Mouse (Mus musculus): ENCODE measurements around the gene Arhgef3. TPM values are rescaled to one million over a fixed set of nuclear protein-coding genes. Genes with fewer than 3 reads are reported as not detected.

Arhgef3 gene
- total and polyA plus RNA-seq, 2 experiments from 2014 or later, result 17.9 to 21.4 TPM

DNA sequence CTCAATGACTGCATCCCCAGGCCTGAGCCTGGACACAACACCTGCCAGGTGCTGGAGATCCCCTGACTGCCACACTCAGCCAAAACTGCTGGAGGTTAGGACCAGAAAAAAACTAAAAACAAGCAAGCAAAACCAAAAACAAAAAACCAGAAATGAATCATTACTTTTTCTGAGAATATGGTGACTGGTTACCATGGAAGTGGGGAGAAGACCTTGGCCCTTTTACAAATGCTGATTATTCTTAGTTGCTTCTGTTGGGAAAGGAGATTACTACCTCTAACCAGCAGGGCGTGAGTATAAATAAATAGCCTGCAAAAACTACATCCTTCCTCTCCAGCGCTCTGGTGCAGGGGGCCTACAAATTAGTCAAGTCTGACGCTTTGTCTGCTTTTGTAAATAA is 194.1 kb downstream of the Arhgef3 start:
- no peak overlapping the region for H3K4me2 ChIP-seq (ENCODE audit: low read depth, low read length)
- no peaks in the 10 kb centered on the region for H3K36me3 ChIP-seq (replicated peaks; ENCODE audit: control insufficient read depth, insufficient read depth, low read length)
- H3K4me3 ChIP-seq (ENCODE audit: low read depth, low read length), result no peak overlapping the region
- H3K9ac ChIP-seq (replicated peaks; ENCODE audit: low read depth, low read length), result no peak overlapping the region
- ATAC-seq (ENCODE audit: insufficient read depth, low read depth), result no peak
- H3K27ac ChIP-seq (ENCODE audit: low read depth), result no peak overlapping the region
- DNase-seq (ENCODE audit: low spot score), result no peak
- H3K4me1 ChIP-seq (ENCODE audit: control insufficient read depth, insufficient read depth), result no peaks in the 10 kb centered on the region
- 75% methylated on average over 3 of the region's 3 CpGs for whole genome bisulfite sequencing
- H3K27me3 ChIP-seq (ENCODE audit: control insufficient read depth, insufficient read depth, low read length), result no peaks in the 10 kb centered on the region
- no peak for TF ChIP-seq CTCF (IDR thresholded peaks at IDR 0.05; ENCODE audit: low read depth)
- TF ChIP-seq EP300 (IDR thresholded peaks at IDR 0.05; ENCODE audit: low read depth), result no peak
- no peaks in the 10 kb centered on the region for H3K9me3 ChIP-seq (replicated peaks; ENCODE audit: control insufficient read depth, low read length)

DNA sequence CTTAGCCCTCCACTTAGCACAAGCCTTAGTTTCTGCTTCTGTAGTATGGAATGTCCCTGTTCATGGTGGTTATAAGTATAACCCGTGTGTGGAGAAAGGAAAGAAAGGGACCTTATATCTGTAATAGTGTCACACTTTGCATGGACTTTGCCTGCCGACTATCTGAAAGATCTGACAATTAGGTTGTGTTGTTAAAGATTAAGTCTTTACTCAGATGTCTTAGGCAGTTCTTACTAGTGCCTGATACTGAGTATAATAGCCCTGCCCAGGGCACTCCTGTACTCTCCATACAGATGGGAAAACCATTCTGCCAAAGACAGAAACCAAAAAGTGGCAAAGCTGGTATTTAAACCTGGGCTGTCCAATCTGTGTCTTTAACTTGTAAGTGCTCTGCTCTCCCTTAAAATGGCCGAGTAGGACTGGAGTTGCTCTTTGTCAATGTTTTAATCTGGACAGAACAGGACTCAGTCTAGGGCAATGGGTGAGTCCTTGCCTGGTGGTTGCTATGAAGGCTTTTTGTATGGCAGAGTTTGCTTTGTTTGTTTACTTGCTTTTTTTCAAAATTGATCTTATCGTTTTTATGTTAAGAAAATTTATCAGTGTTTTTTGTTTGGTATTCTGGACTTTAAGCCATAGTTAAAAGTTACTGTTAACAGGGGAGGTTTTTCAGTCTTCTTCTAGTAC is 196.0 kb downstream of the Arhgef3 start:
- 67% methylated on average over 4 of the region's 4 CpGs for WGBS
- DNase-seq (ENCODE audit: low spot score), result no peak
- no peak overlapping the region for H3K27ac ChIP-seq (ENCODE audit: low read depth)
- no peak overlapping the region for H3K4me3 ChIP-seq (ENCODE audit: low read depth, low read length)
- TF ChIP-seq EP300 (IDR thresholded peaks at IDR 0.05; ENCODE audit: low read depth) (no peak), CTCF (IDR thresholded peaks at IDR 0.05; ENCODE audit: low read depth) (no peak)
- H3K9me3 ChIP-seq (replicated peaks; ENCODE audit: control insufficient read depth, low read length), result no peaks in the 10 kb centered on the region
- H3K4me1 ChIP-seq (ENCODE audit: control insufficient read depth, insufficient read depth), result no peaks in the 10 kb centered on the region
- H3K36me3 ChIP-seq (replicated peaks; ENCODE audit: control insufficient read depth, insufficient read depth, low read length), result no peaks in the 10 kb centered on the region
- H3K27me3 ChIP-seq (ENCODE audit: control insufficient read depth, insufficient read depth, low read length), result no peaks in the 10 kb centered on the region
- H3K4me2 ChIP-seq (ENCODE audit: low read depth, low read length), result no peak overlapping the region
- no peak for ATAC-seq (ENCODE audit: insufficient read depth, low read depth)
- no peak overlapping the region for H3K9ac ChIP-seq (replicated peaks; ENCODE audit: low read depth, low read length)

DNA sequence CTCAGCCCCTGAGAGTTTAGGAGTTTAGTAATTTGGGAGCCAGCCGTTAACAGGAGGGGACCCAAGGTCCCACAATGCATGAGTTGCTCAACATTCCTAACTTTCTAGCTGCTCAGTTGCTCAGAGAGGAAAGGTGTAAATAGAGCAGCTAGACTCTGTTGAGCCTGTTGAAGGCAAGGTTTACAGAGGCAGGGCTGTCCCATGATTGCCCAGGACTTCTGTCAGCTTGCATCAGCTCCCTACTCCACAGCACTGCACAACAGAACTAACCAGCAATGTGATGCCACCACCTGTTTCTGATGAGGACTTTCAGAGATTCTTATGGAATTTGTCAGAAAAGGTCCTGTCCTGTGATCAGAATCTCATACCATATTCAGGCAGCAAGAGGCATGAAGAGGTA is 197.7 kb downstream of the Arhgef3 start:
- Histone ChIP-seq H3K4me1 (ENCODE audit: control insufficient read depth, insufficient read depth) (no peaks in the 10 kb centered on the region), H3K27me3 (ENCODE audit: control insufficient read depth, insufficient read depth, low read length) (no peaks in the 10 kb centered on the region), H3K9ac (replicated peaks; ENCODE audit: low read depth, low read length) (no peak overlapping the region), H3K27ac (ENCODE audit: low read depth) (no peak overlapping the region), H3K4me3 (ENCODE audit: low read depth, low read length) (no peak overlapping the region), H3K4me2 (ENCODE audit: low read depth, low read length) (no peak overlapping the region), H3K36me3 (replicated peaks; ENCODE audit: control insufficient read depth, insufficient read depth, low read length) (no peaks in the 10 kb centered on the region), H3K9me3 (replicated peaks; ENCODE audit: control insufficient read depth, low read length) (no peaks in the 10 kb centered on the region)
- no peak for DNase-seq (ENCODE audit: low spot score)
- TF ChIP-seq CTCF (IDR thresholded peaks at IDR 0.05; ENCODE audit: low read depth), result no peak
- TF ChIP-seq EP300 (IDR thresholded peaks at IDR 0.05; ENCODE audit: low read depth), result no peak
- WGBS, result 74% methylated on average over 1 of the region's 1 CpGs
- ATAC-seq (ENCODE audit: insufficient read depth, low read depth), result no peak

DNA sequence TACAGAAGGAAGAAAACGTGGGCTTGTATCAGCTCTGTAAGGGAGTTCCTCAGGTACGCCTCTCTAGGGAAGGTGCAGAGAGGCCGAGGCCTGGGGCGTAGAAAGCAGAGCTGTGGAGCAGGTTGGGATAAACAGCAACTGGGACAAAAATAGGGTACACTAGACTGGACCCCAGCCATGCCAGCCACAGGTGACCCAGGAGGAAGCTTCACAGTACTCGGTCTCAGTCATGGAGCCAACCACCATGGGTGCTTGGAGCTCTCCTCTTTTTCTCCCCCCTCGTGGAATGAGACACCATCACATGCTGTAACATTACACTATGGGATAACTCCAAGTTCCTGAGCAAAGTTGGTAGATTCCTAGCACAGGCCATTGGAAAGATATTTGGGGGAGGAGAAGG is 201.0 kb downstream of the Arhgef3 start:
- Histone ChIP-seq H3K4me3 (ENCODE audit: low read depth, low read length) (no peak overlapping the region), H3K9ac (replicated peaks; ENCODE audit: low read depth, low read length) (no peak overlapping the region), H3K36me3 (replicated peaks; ENCODE audit: control insufficient read depth, insufficient read depth, low read length) (no peaks in the 10 kb centered on the region), H3K27ac (ENCODE audit: low read depth) (no peak overlapping the region), H3K27me3 (ENCODE audit: control insufficient read depth, insufficient read depth, low read length) (no peaks in the 10 kb centered on the region), H3K4me2 (ENCODE audit: low read depth, low read length) (no peak overlapping the region), H3K9me3 (replicated peaks; ENCODE audit: control insufficient read depth, low read length) (no peaks in the 10 kb centered on the region), H3K4me1 (ENCODE audit: control insufficient read depth, insufficient read depth) (peaks cover 11% of the 10 kb centered on the region; the same call in 1 of the 2 replicates)
- DNase-seq (ENCODE audit: low spot score), result no peak
- ATAC-seq (ENCODE audit: insufficient read depth, low read depth), result no peak
- 85% methylated on average over 6 of the region's 6 CpGs for WGBS
- TF ChIP-seq EP300 (IDR thresholded peaks at IDR 0.05; ENCODE audit: low read depth) (no peak), CTCF (IDR thresholded peaks at IDR 0.05; ENCODE audit: low read depth) (no peak)

DNA sequence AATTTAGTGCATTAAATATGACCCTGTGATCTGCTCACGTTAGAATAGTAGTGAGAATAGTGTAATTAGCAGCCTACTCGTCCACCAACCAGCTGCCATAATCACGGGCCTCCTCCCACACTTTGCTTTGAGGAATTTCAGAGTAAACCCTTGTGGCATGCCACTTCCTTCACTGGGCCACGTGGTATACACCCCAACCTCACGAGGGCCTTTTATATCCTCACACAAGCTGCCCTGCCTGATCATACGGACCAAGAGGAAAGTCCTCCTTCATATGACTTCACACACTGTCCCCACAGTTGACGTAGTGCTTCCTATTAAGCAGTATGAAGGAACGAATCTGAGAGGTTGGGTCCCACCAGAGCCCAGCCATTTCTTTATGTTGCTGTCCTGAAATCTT is 202.4 kb downstream of the Arhgef3 start:
- Histone ChIP-seq H3K27ac (ENCODE audit: low read depth) (no peak overlapping the region), H3K4me1 (ENCODE audit: control insufficient read depth, insufficient read depth) (peaks cover 17% of the 10 kb centered on the region), H3K9me3 (replicated peaks; ENCODE audit: control insufficient read depth, low read length) (no peaks in the 10 kb centered on the region), H3K9ac (replicated peaks; ENCODE audit: low read depth, low read length) (no peak overlapping the region), H3K27me3 (ENCODE audit: control insufficient read depth, insufficient read depth, low read length) (no peaks in the 10 kb centered on the region), H3K4me3 (ENCODE audit: low read depth, low read length) (no peak overlapping the region), H3K4me2 (ENCODE audit: low read depth, low read length) (no peak overlapping the region), H3K36me3 (replicated peaks; ENCODE audit: control insufficient read depth, insufficient read depth, low read length) (no peaks in the 10 kb centered on the region)
- DNase-seq (ENCODE audit: low spot score) (no peak), ATAC-seq (ENCODE audit: insufficient read depth, low read depth) (no peak)
- no peak for TF ChIP-seq EP300 (IDR thresholded peaks at IDR 0.05; ENCODE audit: low read depth)
- no peak for TF ChIP-seq CTCF (IDR thresholded peaks at IDR 0.05; ENCODE audit: low read depth)
- WGBS, result 81% methylated on average over 8 of the region's 8 CpGs

DNA sequence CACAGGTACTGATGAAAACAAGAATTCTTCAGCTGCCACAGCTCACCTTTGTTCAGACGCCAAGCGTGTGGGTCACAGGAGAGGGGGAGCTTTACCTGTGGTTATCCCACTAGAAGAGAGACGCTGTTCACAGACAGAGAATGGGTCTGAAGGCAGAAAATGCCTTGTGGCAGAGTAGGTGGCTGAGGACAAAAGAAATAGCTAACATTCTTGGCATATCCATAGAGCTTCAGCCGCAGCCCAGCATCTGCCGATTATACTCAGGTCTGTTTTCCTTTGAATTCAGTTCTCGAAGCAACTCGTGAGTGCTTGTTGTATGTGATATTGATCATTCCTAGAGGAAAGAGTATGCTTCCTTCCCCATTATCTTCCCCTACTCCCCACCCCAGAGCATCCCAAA is 204.7 kb downstream of the Arhgef3 start:
- DNase-seq (ENCODE audit: low spot score) (no peak), ATAC-seq (ENCODE audit: insufficient read depth, low read depth) (no peak)
- no peak overlapping the region for H3K27ac ChIP-seq (ENCODE audit: low read depth)
- H3K4me2 ChIP-seq (ENCODE audit: low read depth, low read length), result no peak overlapping the region
- H3K9ac ChIP-seq (replicated peaks; ENCODE audit: low read depth, low read length), result no peak overlapping the region
- TF ChIP-seq EP300 (IDR thresholded peaks at IDR 0.05; ENCODE audit: low read depth) (no peak), CTCF (IDR thresholded peaks at IDR 0.05; ENCODE audit: low read depth) (no peak)
- WGBS, result 42% methylated on average over 7 of the region's 7 CpGs
- no peak overlapping the region for H3K4me3 ChIP-seq (ENCODE audit: low read depth, low read length)
- no peaks in the 10 kb centered on the region for H3K27me3 ChIP-seq (ENCODE audit: control insufficient read depth, insufficient read depth, low read length)
- no peaks in the 10 kb centered on the region for H3K9me3 ChIP-seq (replicated peaks; ENCODE audit: control insufficient read depth, low read length)
- no peaks in the 10 kb centered on the region for H3K36me3 ChIP-seq (replicated peaks; ENCODE audit: control insufficient read depth, insufficient read depth, low read length)
- H3K4me1 ChIP-seq (ENCODE audit: control insufficient read depth, insufficient read depth), result peaks cover 19% of the 10 kb centered on the region
